Mouse (Mus musculus): ENCODE measurements around the gene Lrch1.

- TF ChIP-seq GATA1 (IDR thresholded peaks at IDR 0.05; ENCODE audit: low read depth, low read length) (no peak), CTCF (IDR thresholded peaks at IDR 0.05 in 2 of 3, conservative IDR thresholded peaks at IDR 0.05 in 1 of 3; ENCODE audit: control insufficient read depth in 1 of 3, insufficient read depth in 1 of 3, low read depth in 2 of 3, low read length in 3 of 3, poor library complexity in 1 of 3, severe bottlenecking in 1 of 3) (no peak), MXI1 (IDR thresholded peaks at IDR 0.05; ENCODE audit: low read depth, low read length) (no peak), MAZ (IDR thresholded peaks at IDR 0.05; ENCODE audit: low read depth, low read length) (no peak), EP300 (IDR thresholded peaks at IDR 0.05; ENCODE audit: low read depth in 1 of 2, low read length in 2 of 2) (no peak), E2F4 (IDR thresholded peaks at IDR 0.05; ENCODE audit: borderline replicate concordance, low read depth, low read length) (no peak), BHLHE40 (IDR thresholded peaks at IDR 0.05; ENCODE audit: borderline replicate concordance, low read depth, low read length) (no peak), MAX (IDR thresholded peaks at IDR 0.05; ENCODE audit: low read length) (no peak), NRF1 (IDR thresholded peaks at IDR 0.05; ENCODE audit: insufficient read depth, low read depth, low read length, poor library complexity, severe bottlenecking) (no peak), JUND (IDR thresholded peaks at IDR 0.05; ENCODE audit: low read depth, low read length) (no peak), HCFC1 (IDR thresholded peaks at IDR 0.05; ENCODE audit: low read depth, low read length) (no peak), ZKSCAN1 (IDR thresholded peaks at IDR 0.05; ENCODE audit: low read depth, low read length) (no peak)
Measured at GRCm38 (mm10) chr14:74904442-74904841, 43.2 kb downstream of the Lrch1 start.
